Mouse (Mus musculus) intestine, embryonic 15.5 days (tissue): ENCODE data around the gene Lpar1. TPM values are rescaled to one million over a fixed set of nuclear protein-coding genes. Genes with fewer than 3 reads are reported as not detected.
A peak's percentile ranks its signal among the peaks of the same experiment; 100 is the strongest.
"Not testable (repeated sequence)": the region's sequence is repeated elsewhere in the genome, so short reads cannot be mapped to it uniquely, and the experiment has no call there.

Source experiments
- ATAC-seq: fragments of 200-750 bp; cut with Nextera tagmentation; 2 replicates; pipeline ENCODE4 v1.8.0; 2017; ENCODE audit warnings: moderate TSS enrichment, moderate library complexity
- H3K27ac ChIP-seq: fragments of 300-500 bp; sonication (generic); 2 replicates; pipeline ENCODE4 v1.5.1; 2015; ENCODE audit warnings: mild to moderate bottlenecking, inconsistent platforms
- H3K27me3 ChIP-seq: fragments of 300-500 bp; sonication (generic); replicated peaks from 2 replicates; pipeline ENCODE4 v1.6.1; 2015; ENCODE audit warnings: inconsistent platforms
- H3K36me3 ChIP-seq: fragments of 300-500 bp; sonication (generic); 2 replicates; pipeline ENCODE4 v1.6.1; 2015; ENCODE audit warnings: inconsistent platforms
- H3K4me1 ChIP-seq: fragments of 300-500 bp; sonication (generic); replicated peaks from 2 replicates; pipeline ENCODE4 v1.6.1; 2015; ENCODE audit warnings: inconsistent platforms
- H3K4me2 ChIP-seq: fragments of 300-500 bp; sonication (generic); replicated peaks from 2 replicates; pipeline ENCODE4 v1.6.1; 2015; ENCODE audit warnings: mild to moderate bottlenecking, inconsistent platforms
- H3K4me3 ChIP-seq: fragments of 300-500 bp; sonication (generic); replicated peaks from 2 replicates; pipeline ENCODE4 v1.5.1; 2015; ENCODE audit warnings: inconsistent platforms
- H3K9ac ChIP-seq: fragments of 300-500 bp; sonication (generic); 2 replicates; pipeline ENCODE4 v1.6.1; 2015; ENCODE audit warnings: inconsistent platforms
- H3K9me3 ChIP-seq: fragments of 300-500 bp; sonication (generic); 2 replicates; pipeline ENCODE4 v1.6.1; 2016; ENCODE audit warnings: inconsistent platforms
- WGBS: fragments of 180-500 bp; shearing (Covaris S2); methylation state at CpG from one replicate; pipeline ENCODE4 v1.1.7; 2015; 5-methylcytosine and 5-hydroxymethylcytosine counted together
- polyA plus RNA-seq: library from polyadenylated mRNA; unstranded; fragments of >200 nt; fragmentation: Nextera tagmentation; extraction: Ambion mirVana; gene quantifications from 2 replicates; pipeline ENCODE4 v1.2.1, GENCODE M21; 2015

The Lpar1 gene
- polyA plus RNA-seq, 1 experiment from 2014 or later = 55.9 TPM

DNA sequence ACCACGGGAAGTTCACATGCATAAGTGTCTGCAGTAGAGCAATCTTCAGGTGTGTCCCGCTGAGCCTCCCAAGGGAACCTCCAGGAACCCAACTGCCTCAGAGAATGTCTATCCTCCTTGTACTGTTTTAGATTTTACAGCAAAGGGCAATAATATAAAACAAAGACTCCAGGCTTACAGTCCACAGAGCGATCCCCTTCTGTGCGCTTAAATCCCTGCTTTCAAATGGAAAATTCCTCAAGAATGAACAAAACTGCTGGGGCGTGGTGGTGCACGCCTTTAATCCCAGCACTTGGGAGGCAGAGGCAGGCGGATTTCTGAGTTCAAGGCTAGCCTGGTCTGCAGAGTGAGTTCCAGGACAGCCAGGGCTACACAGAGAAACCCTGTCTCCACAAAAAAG is 11.0 kb downstream of the Lpar1 start:
- not testable (repeated sequence) for H3K27ac ChIP-seq, H3K9me3 ChIP-seq, H3K9ac ChIP-seq

DNA sequence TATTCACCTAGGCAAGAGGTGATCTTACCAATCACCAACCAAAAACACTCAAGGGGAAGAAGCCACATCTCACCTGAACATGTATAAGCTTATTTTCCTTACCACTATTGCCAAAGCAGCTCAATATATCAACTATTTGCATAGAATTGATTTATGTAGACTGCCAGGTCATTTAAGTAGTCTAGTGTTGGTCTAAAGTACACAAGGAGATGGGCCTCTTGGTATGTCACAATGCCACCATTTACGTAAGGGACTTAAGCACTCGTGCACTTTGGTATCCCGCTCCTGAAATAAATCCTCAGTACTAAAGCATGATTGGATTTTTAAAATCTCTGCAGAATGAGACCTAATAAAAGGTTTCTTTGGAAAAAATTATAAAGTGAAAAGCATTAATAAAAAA is 12.9 kb downstream of the Lpar1 start:
- Histone ChIP-seq H3K9me3 (no peaks in the 10 kb centered on the region), H3K9ac (no peak overlapping the region), H3K4me1 (peaks cover 5% of the 10 kb centered on the region), H3K27ac (no peak overlapping the region), H3K27me3 (no peaks in the 10 kb centered on the region), H3K4me2 (no peak overlapping the region), H3K4me3 (no peak overlapping the region), H3K36me3 (0 out of 2 replicates have a peak, but pooled peaks cover 3% of the 10 kb centered on the region)
- 0 out of 2 replicates have a peak, but pooled peaks have one; percentile 48 for ATAC-seq
- 81% methylated on average over 3 of the region's 3 CpGs for WGBS

More for the DNA sequence above, 11.0 kb downstream of the Lpar1 start:
- H3K36me3 ChIP-seq, H3K4me2 ChIP-seq, ATAC-seq, H3K27me3 ChIP-seq, H3K4me3 ChIP-seq: not testable (repeated sequence)
- H3K4me1 ChIP-seq = peaks cover 22% of the 10 kb centered on the region
- 88% methylated on average over 7 of the region's 7 CpGs for WGBS

DNA sequence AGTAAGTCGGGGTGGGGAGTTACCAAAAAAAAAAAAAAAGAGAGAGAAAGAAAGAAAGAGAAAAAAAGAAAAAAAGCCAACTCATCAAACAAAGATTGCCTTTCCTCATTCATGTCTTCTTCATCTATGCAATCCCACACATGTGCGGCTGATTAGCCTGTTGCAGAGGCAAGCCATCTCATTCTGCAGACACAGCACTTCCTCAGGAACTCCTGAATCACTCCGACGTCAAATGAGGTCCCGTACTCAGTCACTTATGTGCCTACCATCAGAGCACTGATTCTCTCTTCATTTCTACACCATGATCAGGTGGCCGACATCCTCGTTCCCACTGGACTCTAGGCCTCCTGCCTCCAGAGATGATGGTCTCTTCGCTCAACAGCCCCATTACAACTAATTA is 13.3 kb downstream of the Lpar1 start:
- ATAC-seq = no peak
- Histone ChIP-seq H3K27ac (no peak overlapping the region), H3K4me1 (peaks cover 2% of the 10 kb centered on the region; the same call in 1 of the 2 replicates), H3K9ac (no peak overlapping the region), H3K4me3 (no peak overlapping the region), H3K36me3 (0 out of 2 replicates have a peak, but pooled peaks cover 3% of the 10 kb centered on the region), H3K4me2 (no peak overlapping the region), H3K27me3 (no peaks in the 10 kb centered on the region), H3K9me3 (no peaks in the 10 kb centered on the region)
- 86% methylated on average over 8 of the region's 8 CpGs for WGBS

DNA sequence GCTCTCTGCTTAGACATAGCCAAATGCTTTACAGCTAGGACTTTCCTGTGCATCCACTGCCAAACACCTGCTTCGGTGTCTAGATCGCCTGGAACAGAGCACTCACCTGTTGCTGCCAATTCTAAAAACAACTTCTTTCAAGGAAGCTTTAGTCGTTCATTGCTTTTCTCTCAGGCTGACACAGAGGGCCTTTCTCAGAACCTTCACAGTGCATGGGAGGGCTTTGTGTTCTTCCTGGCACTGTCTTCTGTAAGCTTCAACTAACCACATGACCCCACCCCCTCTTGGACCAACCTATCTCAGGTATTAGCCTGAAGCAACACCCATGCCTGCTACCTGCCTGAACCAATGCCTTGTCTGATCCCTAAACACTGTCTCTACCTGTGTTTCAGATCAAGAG is 15.0 kb downstream of the Lpar1 start:
- no peaks in the 10 kb centered on the region for H3K27me3 ChIP-seq
- H3K4me1 ChIP-seq = peaks cover 15% of the 10 kb centered on the region; the same call in 1 of the 2 replicates
- no peak for ATAC-seq
- 0 out of 2 replicates have a peak, but pooled peaks cover 3% of the 10 kb centered on the region for H3K36me3 ChIP-seq
- no peak overlapping the region for H3K4me2 ChIP-seq
- H3K9me3 ChIP-seq = no peaks in the 10 kb centered on the region
- no peak overlapping the region for H3K9ac ChIP-seq
- WGBS = 92% methylated on average over 3 of the region's 3 CpGs
- no peak overlapping the region for H3K4me3 ChIP-seq
- no peak overlapping the region for H3K27ac ChIP-seq

DNA sequence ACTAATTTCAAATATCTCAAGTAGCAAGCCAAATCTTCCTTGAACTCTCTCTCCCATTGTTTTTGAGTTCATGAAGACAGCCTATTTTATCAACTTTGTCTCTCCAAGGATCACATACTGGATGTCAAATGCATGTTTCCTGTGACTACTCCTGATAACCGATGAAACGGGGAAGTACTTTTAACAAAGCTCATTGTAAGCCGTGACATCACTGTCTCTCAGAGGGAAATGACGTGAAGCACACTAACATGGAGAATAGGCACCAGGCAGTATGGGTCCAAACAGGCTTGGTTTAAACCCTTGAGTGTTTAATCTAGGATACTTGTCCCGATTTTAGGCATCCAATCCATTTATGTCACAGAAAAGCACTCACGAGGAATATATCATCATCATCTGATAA is 17.9 kb downstream of the Lpar1 start:
- WGBS = 77% methylated on average over 6 of the region's 6 CpGs
- 0 out of 2 replicates have a peak, but pooled peaks cover 3% of the 10 kb centered on the region for H3K36me3 ChIP-seq
- no peak overlapping the region for H3K4me3 ChIP-seq
- no peaks in the 10 kb centered on the region for H3K27me3 ChIP-seq
- no peaks in the 10 kb centered on the region for H3K9me3 ChIP-seq
- H3K9ac ChIP-seq = no peak overlapping the region
- ATAC-seq = no peak
- H3K27ac ChIP-seq = no peak overlapping the region
- H3K4me1 ChIP-seq = peaks cover 18% of the 10 kb centered on the region
- no peak overlapping the region for H3K4me2 ChIP-seq

DNA sequence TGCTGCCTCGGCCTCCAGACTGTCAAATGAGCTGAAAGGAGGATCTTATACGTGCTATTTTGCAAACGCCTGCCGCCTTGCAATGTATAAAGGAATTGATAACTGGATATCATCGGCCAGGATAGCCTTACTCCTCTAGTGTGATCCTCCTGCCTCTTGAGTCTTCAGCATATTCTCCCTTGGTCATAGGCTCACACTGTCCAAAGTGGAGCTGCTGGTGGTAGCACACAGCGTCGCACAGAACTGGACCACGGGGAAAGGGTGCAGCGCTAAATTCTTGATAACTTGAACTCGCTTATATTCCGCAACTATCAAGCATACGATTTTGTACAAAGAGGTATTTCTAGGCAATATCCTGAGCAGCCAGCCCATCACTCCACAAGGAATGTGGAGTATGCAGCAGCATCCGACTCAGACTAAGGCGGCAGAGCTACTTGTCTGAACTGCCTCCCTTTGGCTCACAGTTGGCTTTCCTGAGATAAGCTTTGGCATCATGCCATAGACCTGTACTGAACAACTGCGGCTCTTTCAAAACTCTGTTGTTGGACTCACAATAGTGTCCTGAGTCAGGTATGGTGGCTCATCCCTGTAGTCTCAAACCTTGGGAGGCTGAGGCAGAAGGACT is 18.9 kb downstream of the Lpar1 start:
- Histone ChIP-seq H3K9me3 (no peaks in the 10 kb centered on the region), H3K4me2 (peak overlapping the region; percentile 25; the same call in 1 of the 2 replicates), H3K4me1 (peaks cover 18% of the 10 kb centered on the region), H3K9ac (no peak overlapping the region), H3K27me3 (no peaks in the 10 kb centered on the region), H3K4me3 (no peak overlapping the region), H3K36me3 (0 out of 2 replicates have a peak, but pooled peaks cover 3% of the 10 kb centered on the region), H3K27ac (no peak overlapping the region)
- WGBS = 65% methylated on average over 15 of the region's 15 CpGs
- ATAC-seq = peak; percentile 19; the same call in 1 of the 2 replicates

DNA sequence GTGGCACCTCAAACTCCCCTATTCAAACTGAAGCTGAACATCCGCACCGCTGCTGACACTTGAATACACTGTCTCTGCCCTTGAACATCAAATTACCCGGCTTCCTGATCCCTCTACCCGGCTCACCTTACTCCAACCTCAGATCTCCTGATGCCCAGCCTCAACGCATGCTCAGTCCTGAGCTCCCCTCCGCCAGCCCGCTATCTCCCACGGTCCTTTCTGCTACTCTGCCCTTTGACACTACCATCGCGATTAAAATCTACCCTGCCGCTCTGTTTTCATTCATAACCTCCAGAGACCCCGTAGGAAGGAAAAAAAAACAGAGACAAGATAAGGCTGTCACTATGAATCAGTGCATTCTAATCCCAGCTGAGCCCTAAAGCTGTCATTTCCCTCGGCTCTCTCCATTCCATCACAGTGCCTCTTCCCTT is 19.5 kb downstream of the Lpar1 start:
- peaks cover 18% of the 10 kb centered on the region for H3K4me1 ChIP-seq
- no peaks in the 10 kb centered on the region for H3K27me3 ChIP-seq
- no peaks in the 10 kb centered on the region for H3K9me3 ChIP-seq
- H3K4me3 ChIP-seq = no peak overlapping the region
- 0 out of 2 replicates have a peak, but pooled peaks cover 3% of the 10 kb centered on the region for H3K36me3 ChIP-seq
- H3K9ac ChIP-seq = no peak overlapping the region
- no peak overlapping the region for H3K27ac ChIP-seq
- H3K4me2 ChIP-seq = peak overlapping the region; percentile 25
- peak; percentile 57 for ATAC-seq
- 26% methylated on average over 13 of the region's 13 CpGs for WGBS

DNA sequence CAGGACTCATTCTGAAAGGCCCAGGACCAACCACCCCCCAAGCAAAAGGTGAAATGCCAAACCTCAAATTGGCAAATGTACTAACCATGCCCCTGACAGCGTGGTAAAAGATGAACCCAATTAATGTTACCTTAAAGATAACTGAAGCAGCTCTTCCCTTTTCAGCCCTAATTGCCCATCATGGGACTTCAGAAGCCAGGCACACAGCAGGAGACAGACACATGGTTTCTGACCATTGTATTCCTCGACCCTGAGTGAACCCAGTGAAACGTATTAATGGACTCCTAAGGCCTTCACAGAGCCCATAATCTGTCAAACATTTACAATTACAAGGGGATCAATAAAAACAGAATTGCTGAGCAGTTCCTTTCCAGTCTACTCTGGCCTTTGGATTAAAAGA is 20.2 kb downstream of the Lpar1 start:
- Histone ChIP-seq H3K9me3 (no peaks in the 10 kb centered on the region), H3K4me3 (no peak overlapping the region), H3K4me1 (peaks cover 18% of the 10 kb centered on the region), H3K27ac (no peak overlapping the region), H3K36me3 (0 out of 2 replicates have a peak, but pooled peaks cover 3% of the 10 kb centered on the region), H3K9ac (no peak overlapping the region), H3K4me2 (peak overlapping the region; percentile 25; the same call in 1 of the 2 replicates), H3K27me3 (no peaks in the 10 kb centered on the region)
- WGBS = 41% methylated on average over 3 of the region's 3 CpGs
- peak; percentile 50; the same call in 1 of the 2 replicates for ATAC-seq

DNA sequence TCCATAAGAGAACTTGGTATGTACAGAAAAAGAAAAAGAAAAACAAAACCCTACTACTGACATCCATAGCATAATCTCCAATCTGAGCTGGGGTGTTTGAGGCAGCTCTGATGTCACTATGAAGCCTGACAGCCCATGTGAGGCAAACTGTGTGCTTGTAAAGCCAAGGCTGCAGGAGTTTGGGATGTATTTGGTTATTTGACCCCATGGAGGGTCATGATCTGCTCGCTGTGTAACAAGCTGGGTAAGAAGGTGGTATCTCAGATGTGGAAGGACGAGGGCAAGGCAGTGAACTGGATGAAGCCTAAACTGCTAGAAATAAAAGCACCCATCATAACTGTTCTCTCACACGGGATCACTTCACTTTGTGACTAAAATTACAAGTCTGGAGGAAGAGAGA is 21.4 kb downstream of the Lpar1 start:
- H3K36me3 ChIP-seq = 0 out of 2 replicates have a peak, but pooled peaks cover 2% of the 10 kb centered on the region
- H3K4me3 ChIP-seq = no peak overlapping the region
- no peaks in the 10 kb centered on the region for H3K9me3 ChIP-seq
- H3K27ac ChIP-seq = no peak overlapping the region
- WGBS = 84% methylated on average over 3 of the region's 3 CpGs
- ATAC-seq = no peak
- H3K27me3 ChIP-seq = no peaks in the 10 kb centered on the region
- H3K4me1 ChIP-seq = peaks cover 18% of the 10 kb centered on the region
- no peak overlapping the region for H3K9ac ChIP-seq
- no peak overlapping the region for H3K4me2 ChIP-seq

DNA sequence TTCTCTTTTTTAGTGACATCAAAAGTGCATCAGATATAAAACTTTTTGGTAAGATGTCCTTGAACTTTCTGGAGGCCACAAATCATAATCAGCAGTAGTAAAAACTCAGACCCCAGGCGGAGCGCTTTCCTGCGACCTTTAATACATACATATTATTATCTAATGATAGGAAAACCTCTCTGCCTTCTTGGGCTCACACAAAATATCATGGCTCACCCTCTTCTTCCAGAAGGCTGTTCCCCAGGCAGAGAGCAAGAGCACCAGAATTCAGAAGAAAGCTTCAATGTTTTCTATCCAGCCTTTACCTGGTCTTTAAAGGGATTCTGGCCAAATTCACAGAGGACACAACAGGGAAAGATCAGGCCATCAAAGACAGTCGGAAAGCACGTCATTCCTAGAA is 23.0 kb downstream of the Lpar1 start:
- no peak overlapping the region for H3K27ac ChIP-seq
- no peaks in the 10 kb centered on the region for H3K36me3 ChIP-seq
- WGBS = 61% methylated on average over 5 of the region's 5 CpGs
- H3K9me3 ChIP-seq = no peaks in the 10 kb centered on the region
- no peak overlapping the region for H3K9ac ChIP-seq
- H3K27me3 ChIP-seq = no peaks in the 10 kb centered on the region
- ATAC-seq = no peak
- H3K4me1 ChIP-seq = peaks cover 18% of the 10 kb centered on the region
- no peak overlapping the region for H3K4me2 ChIP-seq
- no peak overlapping the region for H3K4me3 ChIP-seq

DNA sequence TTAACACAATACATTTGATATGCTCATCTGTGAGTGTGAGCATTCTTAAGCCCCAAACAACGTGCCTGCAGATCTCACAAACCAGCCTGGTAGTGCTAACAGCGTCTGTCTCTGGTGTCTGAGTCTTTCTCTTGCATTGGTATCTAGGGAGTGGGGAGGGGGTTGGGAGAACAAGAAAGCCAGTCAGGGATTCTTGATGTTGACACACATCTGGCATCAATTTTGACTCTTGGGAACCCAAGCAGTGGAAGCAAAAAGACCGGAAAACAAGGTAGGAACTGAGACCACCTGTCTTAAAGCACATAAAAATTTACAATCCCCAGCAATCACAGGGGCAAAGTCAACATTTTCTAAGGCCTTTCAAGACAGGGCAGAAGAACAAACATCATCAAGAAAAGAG is 23.4 kb downstream of the Lpar1 start:
- no peak for ATAC-seq
- Histone ChIP-seq H3K9ac (no peak overlapping the region), H3K4me3 (no peak overlapping the region), H3K27me3 (no peaks in the 10 kb centered on the region), H3K27ac (0 out of 2 replicates have a peak overlapping the region, but pooled peaks have one; percentile 33), H3K4me2 (no peak overlapping the region), H3K36me3 (no peaks in the 10 kb centered on the region), H3K4me1 (peaks cover 16% of the 10 kb centered on the region), H3K9me3 (no peaks in the 10 kb centered on the region)
- 33% methylated on average over 3 of the region's 3 CpGs for WGBS

DNA sequence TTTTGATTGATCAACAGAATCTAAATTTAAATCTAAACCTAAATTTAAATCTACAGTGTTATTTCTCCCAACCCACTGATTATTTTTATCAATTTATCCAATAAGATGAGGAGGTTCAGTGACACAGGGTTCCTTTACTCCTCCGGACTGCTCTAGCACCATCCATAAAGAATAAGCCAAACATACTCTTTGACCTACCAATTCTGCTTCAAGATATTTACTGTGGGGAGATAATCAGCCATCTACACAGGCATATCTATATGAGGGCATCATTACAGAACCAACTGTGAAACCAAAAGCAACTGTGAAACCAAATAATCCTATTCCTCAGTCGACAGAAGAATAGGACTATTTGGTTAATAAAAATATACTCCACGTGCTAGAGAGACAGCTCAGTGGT is 25.8 kb downstream of the Lpar1 start:
- 0 out of 2 replicates have a peak, but pooled peaks have one; percentile 50 for ATAC-seq
- H3K9me3 ChIP-seq = no peaks in the 10 kb centered on the region
- no peak overlapping the region for H3K4me2 ChIP-seq
- no peaks in the 10 kb centered on the region for H3K27me3 ChIP-seq
- H3K9ac ChIP-seq = no peak overlapping the region
- H3K36me3 ChIP-seq = no peaks in the 10 kb centered on the region
- H3K4me1 ChIP-seq = peaks cover 3% of the 10 kb centered on the region; the same call in 1 of the 2 replicates
- WGBS = 65% methylated on average over 3 of the region's 3 CpGs
- H3K27ac ChIP-seq = no peak overlapping the region
- H3K4me3 ChIP-seq = no peak overlapping the region

DNA sequence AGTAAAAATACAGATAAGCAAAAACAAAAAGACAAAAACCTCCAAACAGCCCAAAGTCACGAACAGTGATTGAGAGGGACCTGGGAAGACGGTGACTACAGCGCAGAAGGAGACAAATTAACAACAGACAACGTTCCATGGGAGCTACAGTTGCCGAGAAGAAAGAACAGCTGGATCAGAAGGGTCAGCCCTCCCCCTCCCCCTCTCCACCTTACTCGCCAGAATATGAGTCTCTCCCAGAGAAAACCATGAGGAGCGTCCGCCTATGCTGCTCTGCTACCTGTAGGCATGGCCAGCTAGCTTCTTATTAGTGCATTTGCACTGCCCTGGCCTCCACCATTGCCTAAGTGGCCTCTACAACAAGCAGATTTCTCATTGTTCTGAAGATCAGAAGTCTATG is 32.6 kb downstream of the Lpar1 start:
- ATAC-seq = no peak
- no peak overlapping the region for H3K27ac ChIP-seq
- 63% methylated on average over 8 of the region's 8 CpGs for WGBS
- no peaks in the 10 kb centered on the region for H3K4me1 ChIP-seq
- H3K9ac ChIP-seq = no peak overlapping the region
- no peak overlapping the region for H3K4me3 ChIP-seq
- no peaks in the 10 kb centered on the region for H3K27me3 ChIP-seq
- no peaks in the 10 kb centered on the region for H3K9me3 ChIP-seq
- H3K4me2 ChIP-seq = no peak overlapping the region
- no peaks in the 10 kb centered on the region for H3K36me3 ChIP-seq
